Mouse (Mus musculus) testis, adult 2 months (tissue): ENCODE data around the gene Dscam.

Experiments
- CTCF ChIP-seq: fragments of 200-500 bp; IDR thresholded peaks from 2 replicates; pipeline ENCODE4 v1.5.1; 2012; ENCODE audit warnings: low read depth, mild to moderate bottlenecking, inconsistent platforms, low read length, moderate library complexity; ENCODE audit not compliant: control insufficient read depth, insufficient read depth, insufficient replicate concordance
- POLR2A ChIP-seq: fragments of 200-500 bp; IDR thresholded peaks from 2 replicates; pipeline ENCODE4 v1.6.1; 2012; ENCODE audit warnings: low read depth, mild to moderate bottlenecking, inconsistent platforms, low read length, moderate library complexity; ENCODE audit not compliant: control insufficient read depth

GRCm38 (mm10) chr16:97016244-97016850 lies 154.2 kb downstream of the Dscam start:
- TF ChIP-seq CTCF (no peak), POLR2A (no peak)
